Mouse (Mus musculus) heart, adult 2 months (tissue): ENCODE data around the gene Qrsl1.

Source experiments
- CTCF ChIP-seq: fragments of 200-600 bp; IDR thresholded peaks from 2 replicates; pipeline ENCODE4 v1.8.1; 2022; ENCODE audit warnings: antibody characterized with exemption, mild to moderate bottlenecking, moderate library complexity
- EP300 ChIP-seq: fragments of 200-500 bp; IDR thresholded peaks from 2 replicates; pipeline ENCODE4 v1.6.1; 2011; ENCODE audit warnings: low read depth, low read length, control low read depth; ENCODE audit not compliant: insufficient read depth
- POLR2A ChIP-seq: fragments of 200-500 bp; IDR thresholded peaks from 2 replicates; pipeline ENCODE4 v1.6.1; 2011; ENCODE audit warnings: mild to moderate bottlenecking, low read depth, low read length, control low read depth; ENCODE audit not compliant: insufficient read depth

DNA sequence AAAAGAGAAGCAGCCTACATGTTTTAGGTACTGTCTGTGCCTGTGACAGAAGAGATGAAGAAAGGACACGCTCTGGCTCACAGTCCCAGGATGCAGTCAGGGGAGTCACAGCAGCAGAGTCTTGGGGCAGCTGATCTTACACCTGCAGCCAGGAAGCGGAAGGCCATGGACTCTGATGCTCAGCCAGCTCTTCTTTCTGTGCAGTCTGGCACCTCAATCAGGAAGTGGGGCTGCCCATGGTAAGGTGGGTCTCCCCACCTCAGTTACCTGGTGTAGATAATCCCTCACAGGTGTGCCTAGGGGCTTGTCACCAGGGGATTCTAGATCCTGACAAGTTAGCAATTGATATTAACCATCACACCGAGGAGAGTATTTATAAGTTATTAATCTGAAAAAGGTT lies 21.6 kb upstream of the Qrsl1 start:
- TF ChIP-seq CTCF (no peak), EP300 (no peak), POLR2A (no peak)
